Mouse (Mus musculus) neutrophil, adult 83 days (primary cell): Measurements from ENCODE around the gene Cldnd2. TPM values are rescaled to one million over a fixed set of nuclear protein-coding genes. Genes with fewer than 3 reads are reported as not detected.

Experiments
- total RNA-seq, 2 experiments: library from RNA; stranded (reverse); gene quantifications; one replicate each; pipeline ENCODE4 v1.2.4; 2023

The Cldnd2 gene
- total RNA-seq: under 1 TPM in 1 of 2 experiments, not detected in 1; 0.73 TPM

DNA sequence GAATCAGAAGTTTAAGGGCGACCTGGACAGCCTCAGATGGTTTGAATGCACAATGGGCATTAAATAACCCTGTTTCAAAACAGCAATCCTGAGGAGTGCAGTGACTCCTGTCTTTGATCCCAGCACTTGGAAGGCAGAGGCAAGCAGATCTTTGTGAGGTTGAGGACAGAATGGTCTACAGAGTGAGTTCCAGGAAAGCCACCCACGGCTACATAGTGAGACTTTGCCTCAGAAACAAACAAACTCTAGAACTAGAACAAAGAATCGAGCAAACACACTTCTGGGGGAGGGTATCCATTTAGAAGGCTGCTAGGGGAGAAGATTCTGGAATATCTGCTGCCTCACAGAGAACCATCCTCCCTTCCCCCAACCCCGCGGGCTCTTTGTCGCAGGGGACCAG lies at the start of gene Cldnd2:
Gene Cldnd2, plus strand, starts transcription at position 301 of the 400 bp plus-strand sequence.

DNA sequence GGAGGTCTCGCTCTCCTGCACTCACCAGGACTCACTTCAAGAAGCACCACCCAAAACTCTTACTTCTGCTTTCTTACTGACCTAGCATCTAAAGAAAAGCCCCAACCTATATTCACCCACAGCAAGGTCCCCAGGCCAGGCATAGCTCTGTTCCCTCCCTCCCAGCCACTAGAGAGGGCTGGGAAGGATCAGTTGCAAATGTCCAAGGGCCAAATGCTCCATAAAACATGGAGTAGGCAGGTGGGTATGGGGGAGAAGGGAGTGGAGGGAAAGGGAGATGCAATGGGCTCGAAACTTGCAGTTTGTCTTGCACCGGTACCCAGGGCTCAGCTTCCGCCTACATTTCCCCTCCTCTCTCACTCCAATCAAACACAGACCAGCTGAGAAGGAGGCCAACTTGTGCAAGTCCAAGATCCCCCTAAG lies 32.4 kb upstream of the Cldnd2 start, which contains the start of gene Siglecg:
Gene Siglecg, plus strand, starts transcription at position 74 of the 423 bp plus-strand sequence.

DNA sequence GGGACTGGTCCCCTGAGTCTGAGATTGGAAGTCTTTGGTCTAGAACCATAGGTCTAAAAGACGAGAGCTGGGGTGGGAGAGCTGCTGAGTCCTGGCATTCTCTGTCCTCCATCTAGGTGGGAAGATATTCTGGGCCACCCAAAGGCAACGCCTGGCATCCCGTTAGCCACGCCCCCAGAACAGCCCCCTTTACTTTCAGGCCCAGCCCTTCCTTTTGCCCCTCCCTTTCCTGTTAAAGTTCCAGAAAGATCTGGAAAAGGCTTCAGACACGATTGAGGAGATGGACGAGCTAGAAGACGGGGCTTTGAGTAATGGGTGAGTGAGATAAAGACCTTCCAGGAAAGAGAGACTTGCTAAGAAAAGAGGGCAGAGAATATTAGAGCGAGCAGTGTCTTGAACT lies 13.2 kb upstream of the Cldnd2 start, which contains the start of gene Lim2:
Gene Lim2, plus strand, starts transcription at position 265 of the 400 bp plus-strand sequence.

DNA sequence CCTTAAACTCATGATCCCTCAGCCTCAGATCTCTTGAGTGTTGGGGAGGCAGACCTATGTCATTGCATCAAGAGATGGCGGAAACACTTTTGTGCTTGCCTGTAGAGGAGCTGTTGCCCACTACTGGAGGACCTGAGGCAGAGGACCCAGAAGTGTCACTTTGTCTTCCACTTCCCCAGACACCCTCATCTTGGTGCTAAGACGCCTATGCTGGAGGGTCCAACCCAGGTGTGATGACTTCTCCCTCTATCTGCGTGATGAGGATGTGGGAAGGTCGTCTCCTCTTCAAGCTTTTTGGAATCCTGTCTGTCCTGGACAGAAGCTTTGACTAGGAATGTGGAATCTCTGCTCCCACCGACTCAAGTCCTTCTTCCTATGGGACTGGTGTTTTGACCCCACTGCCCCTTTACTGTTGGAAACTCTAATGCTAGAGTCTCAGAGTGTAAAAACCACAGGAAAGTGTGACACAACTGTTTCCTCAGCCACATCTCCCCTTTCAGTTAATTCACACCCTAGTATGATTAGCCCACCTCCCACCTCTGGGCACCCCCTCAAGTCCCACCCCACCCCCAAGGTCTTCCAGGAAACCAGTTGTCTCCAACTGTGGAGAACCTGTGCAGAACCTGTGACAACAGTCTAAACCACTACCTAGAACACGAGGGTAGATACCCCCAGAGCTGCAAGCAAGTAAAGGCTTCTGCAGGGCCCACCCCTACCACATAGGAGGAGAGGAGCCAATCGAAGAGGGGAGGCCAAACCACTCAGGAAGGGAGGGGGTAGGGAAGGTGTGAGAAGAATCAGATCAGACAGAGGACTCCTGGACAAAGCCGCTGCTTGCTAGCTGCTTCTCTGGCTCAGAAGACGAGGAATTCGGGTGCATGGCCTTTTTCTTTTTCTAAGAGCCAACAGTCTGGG lies 4.0 kb upstream of the Cldnd2 start, which contains the start of gene Nkg7:
Gene Nkg7, plus strand, starts transcription at position 733 of the 915 bp plus-strand sequence.

DNA sequence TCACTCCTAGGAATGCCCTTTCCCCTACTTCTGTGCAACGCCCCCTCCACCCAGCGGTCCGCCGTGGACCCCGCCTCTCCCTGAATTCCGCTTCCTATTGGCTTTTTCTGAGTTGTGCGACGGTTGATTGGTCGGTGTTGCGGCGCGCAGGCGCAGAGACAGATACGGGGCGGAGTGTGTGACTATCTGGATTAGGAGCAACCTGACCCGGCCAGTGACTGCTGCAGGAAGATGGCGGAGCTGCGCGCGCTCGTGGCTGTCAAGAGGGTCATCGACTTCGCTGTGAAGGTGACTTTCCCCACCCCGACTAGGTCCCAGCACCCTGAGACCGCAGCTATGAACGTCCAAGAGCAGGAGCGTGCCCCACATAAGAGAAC lies 3.3 kb downstream of the Cldnd2 start, which contains the start of the genes Etfb and Gm45233:
Gene Etfb, plus strand, starts transcription at position 167 of the 377 bp plus-strand sequence.
Gene Gm45233, plus strand, starts transcription at position 212 of the 377 bp plus-strand sequence.

DNA sequence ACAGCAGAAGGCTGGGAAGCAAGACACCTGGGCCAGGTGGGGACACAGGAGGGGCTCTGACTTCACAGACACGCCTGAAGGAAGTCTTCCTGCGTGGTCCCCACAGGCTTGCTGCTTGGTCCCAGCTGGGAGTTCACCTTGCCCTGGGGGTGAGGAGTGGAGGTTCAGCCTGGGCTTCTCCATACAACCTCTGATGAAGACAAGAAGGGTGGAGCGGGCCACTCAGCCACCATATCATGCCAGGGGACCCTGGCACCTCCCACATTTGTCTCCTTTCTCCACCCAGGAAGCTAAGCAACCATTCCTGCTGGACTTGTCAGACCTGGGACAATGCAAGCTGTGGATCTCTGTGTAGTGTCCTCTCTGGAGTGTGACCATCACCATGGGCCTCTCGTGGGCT lies 22.3 kb downstream of the Cldnd2 start, which contains the start of gene Vsig10l:
Gene Vsig10l, plus strand, starts transcription at position 301 of the 400 bp plus-strand sequence.

DNA sequence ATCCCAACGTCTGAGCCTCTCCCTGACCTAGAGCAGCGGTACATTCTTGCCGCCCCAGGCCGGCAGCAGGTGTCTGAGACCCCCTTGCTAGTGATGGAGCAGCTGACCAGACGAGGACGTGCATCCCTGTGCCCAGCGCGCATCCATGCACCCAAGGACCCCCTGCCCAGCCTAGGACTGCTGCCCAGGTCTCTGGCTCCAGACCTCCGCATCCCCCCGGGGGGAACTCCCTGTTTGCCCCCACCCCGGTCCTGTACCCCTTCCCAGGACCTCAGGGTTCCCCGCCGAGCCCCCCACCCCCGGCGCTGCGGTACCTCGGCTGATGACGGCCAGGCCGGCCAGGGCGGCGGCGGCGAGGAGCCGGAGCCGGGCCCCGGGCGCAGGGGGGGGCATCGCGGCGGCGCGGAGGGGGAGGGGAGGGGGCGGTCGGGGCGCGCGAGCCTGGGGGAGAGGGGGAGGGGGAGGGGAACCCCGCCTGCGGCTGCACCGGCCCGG lies 49.1 kb downstream of the Cldnd2 start, which contains the start of gene Iglon5:
Gene Iglon5, minus strand, starts transcription at position 445 of the 495 bp plus-strand sequence.

Other genes with a start within 250 kb of the Cldnd2 start
- gene Zfp715, start 127.5 kb upstream of the Cldnd2 start, total RNA-seq: 10 to 100 TPM; 15.7 to 23.0 TPM
- gene Siglecf, start 89.4 kb upstream of the Cldnd2 start, total RNA-seq: 10 to 100 TPM in 1 of 2 experiments, 1 to 10 TPM in 1; 8.4 to 10.2 TPM
- gene Siglecg, start 32.6 kb upstream of the Cldnd2 start, total RNA-seq: 10 to 100 TPM; 50.8 to 51.6 TPM
- not detected for gene Lim2, start 13.1 kb upstream of the Cldnd2 start, total RNA-seq
- gene Nkg7, start 3.7 kb upstream of the Cldnd2 start, total RNA-seq: 10 to 100 TPM; 30.2 to 33.5 TPM
- gene Etfb, start 3.3 kb downstream of the Cldnd2 start, total RNA-seq: 10 to 100 TPM; 55.9 to 73.8 TPM
- gene Gm45233, start 3.3 kb downstream of the Cldnd2 start, total RNA-seq: not detected
- gene Vsig10l, start 22.4 kb downstream of the Cldnd2 start, total RNA-seq: 10 to 100 TPM; 10.8 to 11.0 TPM
- gene Iglon5, start 49.3 kb downstream of the Cldnd2 start, total RNA-seq: not detected
- not detected for gene 4931406B18Rik, start 65.2 kb downstream of the Cldnd2 start, total RNA-seq
- 100 to 1,000 TPM; 339 to 380 TPM for gene Cd33, start 103.6 kb downstream of the Cldnd2 start, total RNA-seq
- 1 to 10 TPM; 2.8 to 3.0 TPM for gene Zfp658, start 121.5 kb downstream of the Cldnd2 start, total RNA-seq
- gene Zfp719, start 138.8 kb downstream of the Cldnd2 start, total RNA-seq: 10 to 100 TPM; 11.2 to 11.9 TPM
- gene Zfp819, start 166.4 kb downstream of the Cldnd2 start, total RNA-seq: under 1 TPM; 0.29 to 0.37 TPM
- under 1 TPM in 1 of 2 experiments, not detected in 1; 0.22 TPM for gene Ceacam18, start 193.9 kb downstream of the Cldnd2 start, total RNA-seq
- gene Siglece, start 219.4 kb downstream of the Cldnd2 start, total RNA-seq: 100 to 1,000 TPM; 147 to 167 TPM
- 1 to 10 TPM; 3.0 to 3.6 TPM for gene Ctu1, start 231.2 kb downstream of the Cldnd2 start, total RNA-seq
- not detected for gene Klk14, start 249.6 kb downstream of the Cldnd2 start, total RNA-seq